Mouse (Mus musculus) lung, embryonic 16.5 days (tissue): ENCODE data around the gene C2cd2. TPM values are rescaled to one million over a fixed set of nuclear protein-coding genes. Genes with fewer than 3 reads are reported as not detected.
"Not testable (repeated sequence)": the region's sequence is repeated elsewhere in the genome, so short reads cannot be mapped to it uniquely, and the experiment has no call there.

Experiments
- ATAC-seq: fragments of 200-750 bp; cut with Nextera tagmentation; 2 replicates; pipeline ENCODE4 v1.8.0; 2017; ENCODE audit warnings: low read depth, mild to moderate bottlenecking, moderate library complexity
- H3K27ac ChIP-seq: fragments of 300-500 bp; sonication (generic); 2 replicates; pipeline ENCODE4 v1.5.1; 2014; ENCODE audit warnings: mild to moderate bottlenecking, control low read depth, low read length
- H3K27me3 ChIP-seq: fragments of 300-500 bp; sonication (generic); 2 replicates; pipeline ENCODE4 v1.6.1; 2014; ENCODE audit warnings: low read depth, low read length, mixed read lengths; ENCODE audit not compliant: control insufficient read depth, insufficient read depth
- H3K36me3 ChIP-seq: fragments of 300-500 bp; sonication (generic); 2 replicates; pipeline ENCODE4 v1.6.1; 2014; ENCODE audit warnings: low read length; ENCODE audit not compliant: control insufficient read depth, insufficient read depth
- H3K4me1 ChIP-seq: fragments of 300-500 bp; sonication (generic); replicated peaks from 2 replicates; pipeline ENCODE4 v1.6.1; 2014; ENCODE audit warnings: low read length, mixed read lengths; ENCODE audit not compliant: control insufficient read depth, insufficient read depth
- H3K4me2 ChIP-seq: fragments of 300-500 bp; sonication (generic); 2 replicates; pipeline ENCODE4 v1.6.1; 2014; ENCODE audit warnings: low read depth, low read length, control low read depth
- H3K4me3 ChIP-seq: fragments of 300-500 bp; sonication (generic); 2 replicates; pipeline ENCODE4 v1.5.1; 2014; ENCODE audit warnings: mild to moderate bottlenecking, low read length, control low read depth
- H3K9ac ChIP-seq: fragments of 300-500 bp; sonication (generic); 2 replicates; pipeline ENCODE4 v1.6.1; 2014; ENCODE audit warnings: low read length, control low read depth
- H3K9me3 ChIP-seq: fragments of 300-500 bp; sonication (generic); 2 replicates; pipeline ENCODE4 v1.6.1; 2016; ENCODE audit warnings: low read length; ENCODE audit not compliant: control insufficient read depth
- WGBS: fragments of 180-500 bp; shearing (Covaris S2); extraction: QIAGEN DNeasy Blood & Tissue Kit; methylation state at CpG from one replicate; pipeline ENCODE4 v1.1.7; 2014; 5-methylcytosine and 5-hydroxymethylcytosine counted together
- polyA plus RNA-seq: library from polyadenylated mRNA; unstranded; fragments of >200 nt; fragmentation: Nextera tagmentation; extraction: Ambion mirVana; gene quantifications from 2 replicates; pipeline ENCODE4 v1.2.1, GENCODE M21; 2015

Gene C2cd2
- polyA plus RNA-seq, 1 experiment from 2014 or later: 15.4 TPM

GRCm38 (mm10) chr16:97952801-97953200 lies 9.6 kb downstream of the C2cd2 start:
- H3K4me2 ChIP-seq: no peak overlapping the region
- ATAC-seq: no peak
- no peaks in the 10 kb centered on the region for H3K4me1 ChIP-seq
- H3K4me3 ChIP-seq: no peak overlapping the region
- 83% methylated on average over 9 of the region's 9 CpGs for WGBS
- H3K27ac ChIP-seq: no peak overlapping the region
- H3K36me3 ChIP-seq: peaks cover 26% of the 10 kb centered on the region
- no peak overlapping the region for H3K9ac ChIP-seq
- no peaks in the 10 kb centered on the region for H3K9me3 ChIP-seq
- H3K27me3 ChIP-seq: no peaks in the 10 kb centered on the region

- Histone ChIP-seq H3K27ac (no peak overlapping the region), H3K36me3 (peaks cover 26% of the 10 kb centered on the region), H3K27me3 (no peaks in the 10 kb centered on the region), H3K9ac (no peak overlapping the region), H3K4me2 (no peak overlapping the region), H3K4me3 (no peak overlapping the region), H3K9me3 (no peaks in the 10 kb centered on the region), H3K4me1 (no peaks in the 10 kb centered on the region)
- ATAC-seq: no peak
- WGBS: 93% methylated on average over 4 of the region's 4 CpGs
Observed at GRCm38 (mm10) chr16:97952371-97952770, 10.0 kb downstream of the C2cd2 start.

GRCm38 (mm10) chr16:97950061-97950460 lies 12.3 kb downstream of the C2cd2 start:
- ATAC-seq: no peak
- Histone ChIP-seq H3K9me3 (no peaks in the 10 kb centered on the region), H3K4me1 (no peaks in the 10 kb centered on the region), H3K27ac (no peak overlapping the region), H3K4me2 (no peak overlapping the region), H3K27me3 (no peaks in the 10 kb centered on the region), H3K36me3 (peaks cover 26% of the 10 kb centered on the region), H3K9ac (no peak overlapping the region), H3K4me3 (no peak overlapping the region)
- WGBS: 96% methylated on average over 8 of the region's 8 CpGs

- Histone ChIP-seq H3K36me3 (peaks cover 26% of the 10 kb centered on the region), H3K27ac (no peak overlapping the region)
- WGBS: 79% methylated on average over 4 of the region's 4 CpGs
Observed at GRCm38 (mm10) chr16:97948836-97949235, 13.6 kb downstream of the C2cd2 start.

GRCm38 (mm10) chr16:97946993-97947392 lies 15.4 kb downstream of the C2cd2 start:
- not testable (repeated sequence) for H3K4me1 ChIP-seq, H3K9ac ChIP-seq
- H3K36me3 ChIP-seq: peaks cover 18% of the 10 kb centered on the region

More at GRCm38 (mm10) chr16:97948836-97949235, 13.6 kb downstream of the C2cd2 start:
- Histone ChIP-seq H3K4me2 (no peak overlapping the region), H3K4me3 (no peak overlapping the region), H3K4me1 (no peaks in the 10 kb centered on the region), H3K27me3 (no peaks in the 10 kb centered on the region), H3K9me3 (no peaks in the 10 kb centered on the region), H3K9ac (no peak overlapping the region)
- no peak for ATAC-seq

GRCm38 (mm10) chr16:97941844-97942243 lies 20.6 kb downstream of the C2cd2 start:
- Histone ChIP-seq H3K27ac (no peak overlapping the region), H3K9ac (no peak overlapping the region), H3K4me3 (no peak overlapping the region), H3K36me3 (no peaks in the 10 kb centered on the region; the same call in 1 of the 2 replicates), H3K9me3 (no peaks in the 10 kb centered on the region), H3K4me2 (no peak overlapping the region), H3K4me1 (no peaks in the 10 kb centered on the region), H3K27me3 (no peaks in the 10 kb centered on the region)
- no peak for ATAC-seq

More at GRCm38 (mm10) chr16:97946993-97947392, 15.4 kb downstream of the C2cd2 start:
- not testable (repeated sequence) for ATAC-seq, H3K27ac ChIP-seq, H3K27me3 ChIP-seq, H3K4me2 ChIP-seq, H3K9me3 ChIP-seq, H3K4me3 ChIP-seq
- WGBS: 82% methylated on average over 2 of the region's 2 CpGs

GRCm38 (mm10) chr16:97940471-97940973 lies 21.9 kb downstream of the C2cd2 start:
- Histone ChIP-seq H3K9ac (no peak overlapping the region), H3K27ac (no peak overlapping the region), H3K27me3 (no peaks in the 10 kb centered on the region), H3K4me1 (no peaks in the 10 kb centered on the region), H3K36me3 (no peaks in the 10 kb centered on the region; the same call in 1 of the 2 replicates), H3K9me3 (no peaks in the 10 kb centered on the region), H3K4me2 (no peak overlapping the region), H3K4me3 (no peak overlapping the region)
- WGBS: 88% methylated on average over 3 of the region's 3 CpGs
- no peak for ATAC-seq

GRCm38 (mm10) chr16:97935815-97936214 lies 26.6 kb downstream of the C2cd2 start:
- H3K4me3 ChIP-seq: no peak overlapping the region
- no peaks in the 10 kb centered on the region for H3K36me3 ChIP-seq
- 87% methylated on average over 3 of the region's 3 CpGs for WGBS
- no peak overlapping the region for H3K4me2 ChIP-seq
- no peaks in the 10 kb centered on the region for H3K9me3 ChIP-seq
- no peaks in the 10 kb centered on the region for H3K4me1 ChIP-seq
- no peak overlapping the region for H3K9ac ChIP-seq
- no peak for ATAC-seq
- H3K27me3 ChIP-seq: no peaks in the 10 kb centered on the region
- no peak overlapping the region for H3K27ac ChIP-seq

- H3K4me1 ChIP-seq: no peaks in the 10 kb centered on the region
- no peak overlapping the region for H3K4me2 ChIP-seq
- no peak overlapping the region for H3K4me3 ChIP-seq
- ATAC-seq: no peak
- no peaks in the 10 kb centered on the region for H3K9me3 ChIP-seq
- H3K36me3 ChIP-seq: no peaks in the 10 kb centered on the region
- no peaks in the 10 kb centered on the region for H3K27me3 ChIP-seq
- no peak overlapping the region for H3K27ac ChIP-seq
- no peak overlapping the region for H3K9ac ChIP-seq
Observed at GRCm38 (mm10) chr16:97930231-97930630, 32.2 kb downstream of the C2cd2 start.

GRCm38 (mm10) chr16:97929520-97929919 lies 32.9 kb downstream of the C2cd2 start:
- H3K4me3 ChIP-seq: no peak overlapping the region
- ATAC-seq: no peak
- H3K27me3 ChIP-seq: no peaks in the 10 kb centered on the region
- no peaks in the 10 kb centered on the region for H3K36me3 ChIP-seq
- H3K9me3 ChIP-seq: no peaks in the 10 kb centered on the region
- H3K9ac ChIP-seq: no peak overlapping the region
- H3K4me2 ChIP-seq: no peak overlapping the region
- no peaks in the 10 kb centered on the region for H3K4me1 ChIP-seq
- WGBS: 44% methylated on average over 1 of the region's 1 CpGs
- no peak overlapping the region for H3K27ac ChIP-seq
